Mouse (Mus musculus) forebrain, embryonic 14.5 days (tissue): ENCODE measurements around the gene Top3a. TPM values are rescaled to one million over a fixed set of nuclear protein-coding genes. Genes with fewer than 3 reads are reported as not detected.
A peak's percentile ranks its signal among the peaks of the same experiment; 100 is the strongest.

Experiments
- ATAC-seq: fragments of 200-750 bp; cut with Nextera tagmentation; 2 replicates; pipeline ENCODE4 v1.8.0; 2017; ENCODE audit warnings: mild to moderate bottlenecking, moderate library complexity
- DNase-seq: peaks from one replicate; pipeline ENCODE4 v3.0.0-alpha.2; 2015; ENCODE audit warnings: low spot score
- H3K27ac ChIP-seq: fragments of 300-500 bp; sonication (generic); 2 replicates; pipeline ENCODE4 v1.5.1; 2014; ENCODE audit warnings: low read depth, mild to moderate bottlenecking, control low read depth, low read length, moderate library complexity
- H3K27me3 ChIP-seq: fragments of 300-500 bp; sonication (generic); replicated peaks from 2 replicates; pipeline ENCODE4 v1.6.1; 2014; ENCODE audit warnings: low read length, control low read depth, mixed read lengths; ENCODE audit not compliant: control insufficient read depth, insufficient read depth
- H3K36me3 ChIP-seq: fragments of 300-500 bp; sonication (generic); 2 replicates; pipeline ENCODE4 v1.6.1; 2014; ENCODE audit warnings: low read length, control low read depth; ENCODE audit not compliant: control insufficient read depth, insufficient read depth
- H3K4me1 ChIP-seq: fragments of 300-500 bp; sonication (generic); 2 replicates; pipeline ENCODE4 v1.6.1; 2014; ENCODE audit warnings: antibody characterized with exemption, low read length, control low read depth; ENCODE audit not compliant: control insufficient read depth, insufficient read depth
- H3K4me2 ChIP-seq: fragments of 300-500 bp; sonication (generic); 2 replicates; pipeline ENCODE4 v1.6.1; 2014; ENCODE audit warnings: mild to moderate bottlenecking, control low read depth, low read length
- H3K4me3 ChIP-seq: fragments of 300-500 bp; sonication (generic); 2 replicates; pipeline ENCODE4 v1.5.1; 2014; ENCODE audit warnings: low read depth, low read length, control low read depth
- H3K9ac ChIP-seq: fragments of 300-500 bp; sonication (generic); 2 replicates; pipeline ENCODE4 v1.6.1; 2014; ENCODE audit warnings: mild to moderate bottlenecking, low read length, control low read depth, moderate library complexity
- H3K9me3 ChIP-seq: fragments of 300-500 bp; sonication (generic); replicated peaks from 2 replicates; pipeline ENCODE4 v1.6.1; 2016; ENCODE audit warnings: low read length, control low read depth, mixed read lengths; ENCODE audit not compliant: control insufficient read depth
- whole genome bisulfite sequencing: fragments of 180-500 bp; shearing (Covaris S2); extraction: QIAGEN DNeasy Blood & Tissue Kit; methylation state at CpG from one replicate; pipeline ENCODE4 v1.1.7; 2014; 5-methylcytosine and 5-hydroxymethylcytosine counted together
- polyA plus RNA-seq: library from polyadenylated mRNA; unstranded; fragments of >200 nt; fragmentation: Nextera tagmentation; extraction: Ambion mirVana; gene quantifications from 2 replicates; pipeline ENCODE4 v1.2.1, GENCODE M21; 2014

Top3a gene
- polyA plus RNA-seq, 1 experiment from 2014 or later: 7.3 TPM

GRCm38 (mm10) chr11:60728260-60728761, 48.9 kb downstream of the Top3a start, which contains the start of gene Mief2:
Gene Mief2, plus strand, starts transcription at chr11:60728398.
- Histone ChIP-seq H3K27ac (peak within 1 kb of the TSS; percentile 77), H3K4me2 (peak within 1 kb of the TSS; percentile 69), H3K4me3 (peak within 1 kb of the TSS; percentile 65), H3K27me3 (no peaks in the 10 kb centered on the region), H3K9me3 (no peaks in the 10 kb centered on the region), H3K9ac (peak within 1 kb of the TSS; percentile 87), H3K36me3 (peaks cover 46% of the 10 kb centered on the region), H3K4me1 (peaks cover 16% of the 10 kb centered on the region)
- under 1% methylated on average over 44 of the region's 44 CpGs for WGBS
- peak; percentile 94 for ATAC-seq
- DNase-seq: peak; percentile 98

GRCm38 (mm10) chr11:60727392-60728140, 49.6 kb downstream of the Top3a start:
- Histone ChIP-seq H3K4me1 (peaks cover 16% of the 10 kb centered on the region), H3K9me3 (no peaks in the 10 kb centered on the region), H3K4me2 (peak overlapping the region; percentile 69), H3K27me3 (no peaks in the 10 kb centered on the region), H3K4me3 (peak overlapping the region; percentile 65), H3K9ac (peak overlapping the region; percentile 87), H3K27ac (peak overlapping the region; percentile 77), H3K36me3 (peaks cover 47% of the 10 kb centered on the region)
- WGBS: 8% methylated on average over 12 of the region's 12 CpGs
- ATAC-seq (peak; percentile 14; the same call in 1 of the 2 replicates), DNase-seq (no peak)

GRCm38 (mm10) chr11:60726601-60727391, 50.4 kb downstream of the Top3a start, which contains the start of gene Flii:
Gene Flii, minus strand, starts transcription at chr11:60727263.
- no peaks in the 10 kb centered on the region for H3K27me3 ChIP-seq
- DNase-seq (peak; percentile 78), ATAC-seq (peak; percentile 74)
- peak within 1 kb of the TSS; percentile 69 for H3K4me2 ChIP-seq
- H3K4me3 ChIP-seq: peak within 1 kb of the TSS; percentile 65
- peaks cover 16% of the 10 kb centered on the region for H3K4me1 ChIP-seq
- H3K9ac ChIP-seq: peak within 1 kb of the TSS; percentile 87
- no peaks in the 10 kb centered on the region for H3K9me3 ChIP-seq
- peak within 1 kb of the TSS; percentile 77 for H3K27ac ChIP-seq
- under 1% methylated on average over 53 of the region's 71 CpGs for WGBS
- peaks cover 47% of the 10 kb centered on the region for H3K36me3 ChIP-seq

- ATAC-seq: no peak
- H3K4me2 ChIP-seq: no peak overlapping the region
- no peak overlapping the region for H3K9ac ChIP-seq
- H3K27ac ChIP-seq: no peak overlapping the region
- no peaks in the 10 kb centered on the region for H3K27me3 ChIP-seq
- WGBS: 85% methylated on average over 5 of the region's 5 CpGs
- peaks cover 99% of the 10 kb centered on the region for H3K36me3 ChIP-seq
- H3K4me1 ChIP-seq: no peaks in the 10 kb centered on the region
- no peak overlapping the region for H3K4me3 ChIP-seq
- no peaks in the 10 kb centered on the region for H3K9me3 ChIP-seq
- no peak for DNase-seq
These were observed 57.9 kb downstream of the Top3a start for GRCm38 (mm10) chr11:60719263-60719662.

- Histone ChIP-seq H3K4me1 (no peaks in the 10 kb centered on the region), H3K27me3 (no peaks in the 10 kb centered on the region), H3K9me3 (no peaks in the 10 kb centered on the region), H3K4me3 (no peak overlapping the region), H3K9ac (no peak overlapping the region), H3K36me3 (peaks cover 99% of the 10 kb centered on the region), H3K27ac (no peak overlapping the region), H3K4me2 (no peak overlapping the region)
- DNase-seq: no peak
- ATAC-seq: no peak
- WGBS: 90% methylated on average over 5 of the region's 5 CpGs
These were observed 61.3 kb downstream of the Top3a start for GRCm38 (mm10) chr11:60715833-60716232.

GRCm38 (mm10) chr11:60712639-60713255, 64.4 kb downstream of the Top3a start:
- WGBS: 95% methylated on average over 13 of the region's 13 CpGs
- H3K27me3 ChIP-seq: no peaks in the 10 kb centered on the region

GRCm38 (mm10) chr11:60712040-60712439, 65.1 kb downstream of the Top3a start:
- DNase-seq: no peak
- no peak overlapping the region for H3K27ac ChIP-seq
- no peak overlapping the region for H3K9ac ChIP-seq
- H3K36me3 ChIP-seq: peaks cover 100% of the 10 kb centered on the region
- no peaks in the 10 kb centered on the region for H3K4me1 ChIP-seq
- WGBS: 95% methylated on average over 18 of the region's 18 CpGs
- no peaks in the 10 kb centered on the region for H3K27me3 ChIP-seq
- no peak overlapping the region for H3K4me3 ChIP-seq
- H3K4me2 ChIP-seq: no peak overlapping the region
- ATAC-seq: no peak
- H3K9me3 ChIP-seq: no peaks in the 10 kb centered on the region

More at GRCm38 (mm10) chr11:60712639-60713255, 64.4 kb downstream of the Top3a start:
- DNase-seq (no peak), ATAC-seq (no peak)
- Histone ChIP-seq H3K27ac (no peak overlapping the region), H3K4me2 (no peak overlapping the region), H3K4me1 (no peaks in the 10 kb centered on the region), H3K9me3 (no peaks in the 10 kb centered on the region), H3K36me3 (peaks cover 100% of the 10 kb centered on the region), H3K9ac (no peak overlapping the region), H3K4me3 (no peak overlapping the region)

GRCm38 (mm10) chr11:60711218-60711617, 65.9 kb downstream of the Top3a start:
- H3K36me3 ChIP-seq: peaks cover 100% of the 10 kb centered on the region
- no peak overlapping the region for H3K27ac ChIP-seq
- 93% methylated on average over 17 of the region's 17 CpGs for WGBS
- no peak overlapping the region for H3K4me3 ChIP-seq
- H3K4me2 ChIP-seq: no peak overlapping the region
- H3K27me3 ChIP-seq: no peaks in the 10 kb centered on the region
- ATAC-seq (no peak), DNase-seq (no peak)
- H3K4me1 ChIP-seq: no peaks in the 10 kb centered on the region
- no peaks in the 10 kb centered on the region for H3K9me3 ChIP-seq
- no peak overlapping the region for H3K9ac ChIP-seq
